Mouse (Mus musculus): ENCODE measurements at regions not wholly inside any gene's neighbourhood (a gene's known extent, or its start where the extent isn't known, plus 50 kb on each side); places are given as distances from the start of the nearest gene placed in this dataset.

DNA sequence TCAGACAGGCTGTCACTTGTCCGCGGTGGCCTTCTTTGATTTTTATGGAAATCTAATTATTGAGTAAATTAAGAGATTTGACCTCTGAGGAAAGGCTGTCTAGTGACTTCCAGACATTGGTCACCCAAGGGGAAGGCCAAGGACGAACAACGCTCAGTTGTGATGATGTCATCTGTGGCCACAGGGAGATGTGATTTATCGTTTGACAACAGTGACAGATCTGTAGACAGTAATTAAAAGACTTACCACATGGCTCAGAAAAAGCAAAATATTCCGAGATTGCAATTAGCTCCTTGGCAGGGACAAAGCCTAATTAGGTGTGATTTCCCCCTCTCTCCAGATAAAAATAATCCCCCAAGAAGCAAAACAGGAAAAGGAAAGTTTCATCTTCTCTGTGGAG, 213.4 kb upstream of the Zdhhc25 start:
- Histone ChIP-seq H3K4me2 (no peak overlapping the region), H3K4me3 (no peak overlapping the region), H3K9me3 (no peaks in the 10 kb centered on the region), H3K27me3 (no peaks in the 10 kb centered on the region; the same call in 1 of the 2 replicates), H3K4me1 (replicated peaks) (peaks cover 17% of the 10 kb centered on the region), H3K9ac (no peak overlapping the region), H3K27ac (replicated peaks) (no peak overlapping the region; the same call in 1 of the 2 replicates), H3K36me3 (no peaks in the 10 kb centered on the region)
- no peak for ATAC-seq (ENCODE audit: low read depth)
- WGBS = 43% methylated on average over 6 of the region's 6 CpGs

DNA sequence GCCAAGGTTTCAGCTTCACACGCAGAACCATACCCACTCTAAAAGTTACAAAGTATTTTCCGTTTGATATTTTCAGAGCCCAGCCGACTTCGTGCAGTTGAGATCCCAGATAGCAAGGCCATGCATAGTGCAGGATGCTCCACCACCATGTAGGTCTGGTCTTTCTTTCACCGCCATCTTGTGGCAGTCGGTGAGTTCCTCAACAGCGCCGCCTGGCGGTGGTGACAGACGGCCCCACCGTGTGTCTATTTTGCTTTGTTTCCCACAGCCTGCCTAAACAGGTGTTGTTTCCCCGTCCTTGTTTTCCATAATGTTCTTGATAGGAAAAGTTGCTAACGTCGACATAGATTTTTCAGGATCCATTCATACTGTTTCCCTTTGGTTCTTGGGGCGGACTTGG, 208.3 kb upstream of the Zdhhc25 start:
- H3K4me1 ChIP-seq (replicated peaks) = peaks cover 10% of the 10 kb centered on the region
- H3K9ac ChIP-seq = no peak overlapping the region
- H3K36me3 ChIP-seq = no peaks in the 10 kb centered on the region
- H3K27ac ChIP-seq (replicated peaks) = no peak overlapping the region
- 79% methylated on average over 15 of the region's 15 CpGs for WGBS
- no peak overlapping the region for H3K4me3 ChIP-seq
- H3K27me3 ChIP-seq = no peaks in the 10 kb centered on the region
- no peak overlapping the region for H3K4me2 ChIP-seq
- H3K9me3 ChIP-seq = no peaks in the 10 kb centered on the region
- no peak for ATAC-seq (ENCODE audit: low read depth)

DNA sequence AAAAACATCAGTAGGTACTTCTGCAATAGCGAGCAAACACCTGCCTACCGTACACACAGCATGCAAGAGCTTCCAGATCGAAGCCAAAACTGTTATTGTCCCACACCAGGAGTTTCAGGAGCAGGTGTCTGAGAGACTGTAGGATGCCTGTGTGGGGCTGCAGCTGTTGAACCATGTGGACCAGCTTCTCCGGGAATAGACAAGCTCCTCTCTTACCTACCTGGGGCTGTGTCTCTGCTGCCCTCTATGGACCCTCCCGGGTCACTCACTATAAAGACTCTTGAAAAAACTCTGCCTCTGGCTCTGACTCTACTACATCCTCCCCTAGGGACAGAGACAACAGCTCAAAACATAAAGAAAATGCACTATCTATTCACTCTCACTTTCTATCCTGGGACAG, 201.0 kb upstream of the Zdhhc25 start:
- Histone ChIP-seq H3K4me2 (no peak overlapping the region), H3K36me3 (no peaks in the 10 kb centered on the region), H3K9me3 (no peaks in the 10 kb centered on the region), H3K27me3 (no peaks in the 10 kb centered on the region; the same call in 1 of the 2 replicates), H3K4me3 (no peak overlapping the region), H3K27ac (replicated peaks) (no peak overlapping the region), H3K9ac (no peak overlapping the region), H3K4me1 (replicated peaks) (peaks cover 19% of the 10 kb centered on the region)
- 41% methylated on average over 5 of the region's 5 CpGs for WGBS
- ATAC-seq (ENCODE audit: low read depth) = peak; percentile 50; the same call in 1 of the 2 replicates

DNA sequence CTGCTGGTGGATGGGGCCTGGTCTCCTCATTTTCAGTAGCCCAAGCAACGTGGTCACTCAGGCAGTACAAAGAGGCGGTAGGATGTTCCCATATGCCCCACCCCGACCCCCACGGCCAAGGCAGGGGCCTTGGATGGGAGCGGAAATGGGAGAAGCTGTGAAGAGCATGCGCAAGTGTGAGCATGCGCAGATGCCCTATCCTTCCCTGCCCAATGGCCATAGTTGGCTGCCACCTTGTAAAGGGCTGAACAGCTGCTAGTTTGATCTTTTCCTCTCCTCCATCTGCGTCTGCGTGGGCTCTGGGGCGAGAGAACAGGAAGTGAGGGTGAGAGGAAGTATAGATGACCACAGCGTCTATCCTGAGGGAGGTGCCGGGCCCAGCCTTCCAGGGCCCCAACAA, 200.1 kb upstream of the Zdhhc25 start:
- no peak for ATAC-seq (ENCODE audit: low read depth)
- H3K27me3 ChIP-seq = no peaks in the 10 kb centered on the region; the same call in 1 of the 2 replicates
- no peak overlapping the region for H3K4me3 ChIP-seq
- no peaks in the 10 kb centered on the region for H3K9me3 ChIP-seq
- no peak overlapping the region for H3K4me2 ChIP-seq
- 82% methylated on average over 12 of the region's 12 CpGs for whole genome bisulfite sequencing
- no peak overlapping the region for H3K9ac ChIP-seq
- H3K4me1 ChIP-seq (replicated peaks) = peaks cover 19% of the 10 kb centered on the region
- no peak overlapping the region for H3K27ac ChIP-seq (replicated peaks)
- H3K36me3 ChIP-seq = no peaks in the 10 kb centered on the region

DNA sequence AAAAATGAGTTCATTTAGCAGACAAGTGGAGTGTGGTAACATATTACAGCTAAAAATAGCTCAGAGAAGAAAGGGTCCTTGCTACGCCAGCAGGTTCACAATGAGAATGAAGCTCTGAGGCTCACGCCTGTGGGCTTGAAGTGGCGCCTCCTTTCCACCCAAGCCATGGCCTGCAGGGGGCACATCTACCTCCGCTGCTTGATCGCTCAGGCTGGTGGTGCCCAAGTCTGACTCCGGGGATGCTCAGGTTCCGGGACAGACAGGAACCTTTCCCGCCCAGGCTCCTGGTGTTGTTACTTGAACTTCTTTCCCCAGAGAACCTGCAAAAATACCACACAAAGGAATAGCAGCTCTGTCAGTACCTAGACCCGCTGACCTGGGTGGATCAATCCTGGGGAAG, 199.3 kb upstream of the Zdhhc25 start:
- Histone ChIP-seq H3K9me3 (no peaks in the 10 kb centered on the region), H3K27me3 (no peaks in the 10 kb centered on the region; the same call in 1 of the 2 replicates), H3K36me3 (no peaks in the 10 kb centered on the region), H3K4me2 (no peak overlapping the region), H3K4me3 (no peak overlapping the region), H3K4me1 (replicated peaks) (peaks cover 19% of the 10 kb centered on the region), H3K27ac (replicated peaks) (no peak overlapping the region), H3K9ac (no peak overlapping the region)
- 64% methylated on average over 9 of the region's 9 CpGs for WGBS
- ATAC-seq (ENCODE audit: low read depth) = no peak

DNA sequence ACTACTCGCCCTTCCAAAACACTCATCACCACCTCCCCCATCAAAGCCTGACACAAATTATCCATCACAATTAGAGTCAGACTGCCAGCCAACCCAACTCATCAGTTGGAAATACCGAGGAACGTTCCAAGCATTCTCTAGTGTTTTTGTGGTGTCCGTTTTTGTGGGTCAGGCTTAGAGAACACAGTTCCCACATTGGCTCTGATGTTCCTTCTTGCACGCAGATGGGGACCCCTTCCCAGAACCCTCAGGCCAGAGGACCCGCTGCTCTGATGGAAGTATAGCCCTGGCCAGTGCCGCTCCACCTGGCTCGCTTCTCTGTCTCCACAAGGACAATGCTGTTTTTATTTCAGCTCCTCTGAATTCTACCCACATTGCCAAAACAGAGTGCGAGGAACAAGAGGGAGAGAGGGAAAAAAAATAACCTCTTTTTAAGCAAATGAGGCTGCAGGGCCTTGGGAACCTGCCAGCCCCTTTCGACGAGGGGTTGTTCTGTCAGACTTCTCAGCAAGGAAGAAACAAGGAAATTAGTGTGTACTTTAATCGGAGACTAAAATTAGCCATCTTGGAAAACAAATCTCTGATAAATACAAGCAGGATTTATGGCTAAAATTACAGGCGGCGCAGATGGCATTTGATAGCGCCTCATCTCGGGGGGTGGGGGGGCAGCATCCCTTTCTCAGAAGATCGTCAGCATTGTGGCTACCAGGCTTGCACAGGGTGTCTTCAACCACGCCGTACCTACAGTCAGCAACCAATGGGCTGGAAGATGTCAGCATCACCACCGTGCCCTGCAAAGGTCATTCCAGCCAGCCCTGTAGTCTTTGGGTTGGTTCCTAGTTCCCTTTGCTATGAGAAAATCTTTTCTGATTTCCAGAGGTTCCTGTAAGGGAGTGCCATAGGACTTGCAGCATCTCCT, 191.4 kb upstream of the Zdhhc25 start:
- no peak; the same call in 1 of the 2 replicates for ATAC-seq (ENCODE audit: low read depth)
- H3K9ac ChIP-seq = no peak overlapping the region
- H3K27ac ChIP-seq (replicated peaks) = peak overlapping the region; percentile 46

DNA sequence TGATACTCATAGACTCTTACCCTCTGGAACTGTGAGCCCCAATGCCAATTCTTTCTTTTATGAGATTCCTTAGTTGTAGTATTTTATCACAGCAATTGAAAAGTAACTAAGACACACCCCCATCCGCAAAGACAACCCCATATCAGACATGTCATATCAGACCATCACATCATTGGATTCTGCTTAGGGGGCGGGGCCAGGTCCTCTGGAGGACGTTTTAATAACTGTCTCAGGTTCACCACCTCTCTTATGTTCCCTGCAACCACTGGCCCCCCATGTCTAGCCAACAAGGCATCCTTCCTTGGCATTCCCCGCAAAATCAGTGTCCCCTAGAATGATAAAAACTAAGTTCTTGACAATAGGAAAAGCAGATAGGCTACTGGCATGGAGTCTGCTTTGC, 185.9 kb upstream of the Zdhhc25 start:
- H3K36me3 ChIP-seq = no peaks in the 10 kb centered on the region
- 76% methylated on average over 4 of the region's 4 CpGs for WGBS
- H3K9me3 ChIP-seq = 0 out of 2 replicates have a peak, but pooled peaks cover 16% of the 10 kb centered on the region
- ATAC-seq (ENCODE audit: low read depth) = no peak
- no peak overlapping the region for H3K9ac ChIP-seq
- no peak overlapping the region for H3K27ac ChIP-seq (replicated peaks)
- peaks cover 2% of the 10 kb centered on the region; the same call in 1 of the 2 replicates for H3K4me1 ChIP-seq (replicated peaks)
- no peak overlapping the region for H3K4me3 ChIP-seq
- no peak overlapping the region for H3K4me2 ChIP-seq
- no peaks in the 10 kb centered on the region for H3K27me3 ChIP-seq

More for the DNA sequence above, 191.4 kb upstream of the Zdhhc25 start:
- Histone ChIP-seq H3K4me3 (no peak overlapping the region), H3K4me1 (replicated peaks) (peaks cover 13% of the 10 kb centered on the region), H3K36me3 (no peaks in the 10 kb centered on the region), H3K4me2 (peak overlapping the region; percentile 16; the same call in 1 of the 2 replicates), H3K27me3 (no peaks in the 10 kb centered on the region), H3K9me3 (0 out of 2 replicates have a peak, but pooled peaks cover 16% of the 10 kb centered on the region)
- 60% methylated on average over 20 of the region's 20 CpGs for WGBS

DNA sequence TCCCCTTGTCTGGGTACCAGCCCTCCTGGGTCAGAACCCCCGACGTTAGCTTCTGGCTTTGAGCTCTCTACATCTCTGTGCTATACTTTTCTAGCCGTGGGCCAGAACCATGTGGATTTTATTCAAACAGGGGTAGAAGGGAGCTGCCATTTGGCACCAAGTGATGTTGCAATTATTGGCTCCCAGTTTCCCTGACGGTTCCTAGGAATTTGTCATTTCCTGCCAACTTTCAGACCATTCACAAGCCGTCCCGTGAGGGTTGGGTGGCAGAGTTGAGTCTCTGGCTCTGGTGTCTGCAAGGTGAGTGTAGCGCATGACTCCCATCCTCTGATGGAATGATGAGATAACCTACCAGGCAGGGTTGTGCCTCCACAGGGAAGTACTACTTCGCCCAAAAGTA, 181.2 kb upstream of the Zdhhc25 start:
- 72% methylated on average over 8 of the region's 8 CpGs for WGBS
- Histone ChIP-seq H3K4me2 (no peak overlapping the region), H3K4me1 (replicated peaks) (no peaks in the 10 kb centered on the region), H3K9me3 (peaks cover 12% of the 10 kb centered on the region), H3K27ac (replicated peaks) (no peak overlapping the region), H3K4me3 (no peak overlapping the region), H3K36me3 (no peaks in the 10 kb centered on the region), H3K27me3 (no peaks in the 10 kb centered on the region; the same call in 1 of the 2 replicates), H3K9ac (no peak overlapping the region)
- no peak for ATAC-seq (ENCODE audit: low read depth)

DNA sequence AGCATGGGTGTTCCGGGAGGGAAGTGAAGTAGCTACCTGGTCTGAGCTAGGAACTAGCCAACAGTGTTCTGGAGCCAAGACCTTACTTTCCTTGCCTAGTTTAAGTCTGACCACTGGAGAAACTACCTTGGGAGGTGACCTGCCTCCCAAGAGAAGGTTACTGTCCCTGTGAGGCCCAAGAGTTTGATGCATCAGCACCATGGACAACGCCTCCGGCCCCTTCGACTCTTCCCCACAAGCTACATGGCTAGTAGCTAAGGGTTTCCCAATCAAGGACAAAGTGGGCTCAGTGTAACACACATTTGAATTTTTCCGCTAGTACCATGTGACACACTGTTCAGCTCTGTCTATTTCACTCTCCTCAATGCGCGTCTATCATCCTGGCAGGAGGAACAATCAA, 171.7 kb upstream of the Zdhhc25 start:
- peaks cover 6% of the 10 kb centered on the region for H3K9me3 ChIP-seq
- no peaks in the 10 kb centered on the region for H3K36me3 ChIP-seq
- H3K4me3 ChIP-seq = no peak overlapping the region
- H3K27ac ChIP-seq (replicated peaks) = no peak overlapping the region
- H3K27me3 ChIP-seq = no peaks in the 10 kb centered on the region
- ATAC-seq (ENCODE audit: low read depth) = no peak
- no peaks in the 10 kb centered on the region for H3K4me1 ChIP-seq (replicated peaks)
- WGBS = 69% methylated on average over 7 of the region's 7 CpGs
- H3K4me2 ChIP-seq = no peak overlapping the region
- no peak overlapping the region for H3K9ac ChIP-seq

DNA sequence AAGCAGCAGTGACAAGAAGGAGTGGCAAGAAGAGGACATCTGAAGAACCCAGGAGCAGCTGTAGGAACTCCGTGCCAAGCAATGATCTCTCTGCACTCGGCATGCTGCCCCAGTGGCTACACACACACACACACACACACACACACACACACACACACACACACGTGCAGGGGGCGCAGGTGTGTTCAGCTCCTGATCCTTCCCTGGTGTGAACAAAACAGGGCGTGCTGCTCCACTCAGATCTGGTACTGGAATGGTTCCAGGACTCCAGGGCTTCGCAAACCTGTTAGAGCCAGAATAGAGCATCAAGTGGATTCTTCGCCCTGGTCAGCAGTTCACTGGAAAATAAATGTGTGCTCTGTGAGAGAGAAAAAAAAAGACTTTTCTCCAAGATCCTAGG, 169.2 kb upstream of the Zdhhc25 start:
- no peaks in the 10 kb centered on the region for H3K27me3 ChIP-seq
- WGBS = 82% methylated on average over 7 of the region's 7 CpGs
- no peak for ATAC-seq (ENCODE audit: low read depth)
- H3K4me2 ChIP-seq = no peak overlapping the region
- no peak overlapping the region for H3K9ac ChIP-seq
- H3K9me3 ChIP-seq = no peaks in the 10 kb centered on the region
- no peak overlapping the region for H3K4me3 ChIP-seq
- H3K36me3 ChIP-seq = no peaks in the 10 kb centered on the region
- no peaks in the 10 kb centered on the region for H3K4me1 ChIP-seq (replicated peaks)
- no peak overlapping the region for H3K27ac ChIP-seq (replicated peaks)

DNA sequence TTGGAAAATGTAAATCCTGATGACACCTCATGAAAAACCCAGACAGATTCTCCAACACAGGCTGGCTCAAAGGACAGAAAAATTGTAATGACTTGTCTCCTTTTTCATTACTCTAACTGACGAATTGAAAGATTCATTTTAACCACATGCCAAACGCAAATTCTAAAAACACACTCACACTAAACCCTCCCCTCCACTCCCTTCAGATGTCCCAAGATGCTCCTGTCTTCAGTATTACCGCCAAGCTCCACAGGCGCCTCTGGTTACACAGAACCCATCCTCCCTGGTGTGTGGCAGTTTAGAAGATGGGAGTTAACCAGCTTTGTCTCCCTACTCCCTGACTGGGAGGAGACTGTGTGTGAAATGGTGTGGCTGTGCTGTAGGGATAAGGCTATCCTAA, 151.8 kb upstream of the Zdhhc25 start:
- Histone ChIP-seq H3K4me1 (replicated peaks) (no peaks in the 10 kb centered on the region), H3K27me3 (no peaks in the 10 kb centered on the region), H3K4me2 (no peak overlapping the region), H3K36me3 (no peaks in the 10 kb centered on the region), H3K9me3 (no peaks in the 10 kb centered on the region), H3K4me3 (no peak overlapping the region), H3K9ac (no peak overlapping the region), H3K27ac (replicated peaks) (no peak overlapping the region)
- 77% methylated on average over 4 of the region's 4 CpGs for WGBS
- ATAC-seq (ENCODE audit: low read depth) = no peak

DNA sequence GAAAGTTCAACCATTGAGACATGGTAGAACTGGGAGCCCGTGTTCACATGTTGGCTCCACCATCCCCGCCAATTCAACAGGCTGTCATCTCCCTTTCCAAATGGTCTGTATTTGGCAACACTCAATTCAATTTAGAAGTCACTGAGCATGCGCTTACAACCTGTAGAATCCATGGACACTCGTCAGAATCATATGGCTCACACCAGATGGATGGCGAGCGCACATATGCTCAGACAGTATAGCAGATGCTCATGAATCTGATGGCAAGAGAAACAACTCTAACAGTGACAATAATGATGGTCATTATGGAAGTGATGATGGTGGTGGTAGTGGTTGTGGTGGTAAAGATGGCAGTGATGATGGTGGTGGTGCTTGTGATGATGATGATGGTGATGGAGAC, 148.9 kb upstream of the Zdhhc25 start:
- no peak for ATAC-seq (ENCODE audit: low read depth)
- Histone ChIP-seq H3K27ac (replicated peaks) (no peak overlapping the region), H3K4me1 (replicated peaks) (no peaks in the 10 kb centered on the region), H3K36me3 (no peaks in the 10 kb centered on the region), H3K4me3 (no peak overlapping the region), H3K9me3 (no peaks in the 10 kb centered on the region), H3K27me3 (no peaks in the 10 kb centered on the region), H3K4me2 (no peak overlapping the region), H3K9ac (no peak overlapping the region)
- WGBS = 95% methylated on average over 6 of the region's 6 CpGs

Measured in neural tube, embryonic 13.5 days (tissue).